Mouse (Mus musculus): ENCODE measurements around the gene Dapl1. TPM values are rescaled to one million over a fixed set of nuclear protein-coding genes. Genes with fewer than 3 reads are reported as not detected.

Gene Dapl1
- polyA plus RNA-seq, 1 experiment from 2014 or later: 4.9 TPM

DNA sequence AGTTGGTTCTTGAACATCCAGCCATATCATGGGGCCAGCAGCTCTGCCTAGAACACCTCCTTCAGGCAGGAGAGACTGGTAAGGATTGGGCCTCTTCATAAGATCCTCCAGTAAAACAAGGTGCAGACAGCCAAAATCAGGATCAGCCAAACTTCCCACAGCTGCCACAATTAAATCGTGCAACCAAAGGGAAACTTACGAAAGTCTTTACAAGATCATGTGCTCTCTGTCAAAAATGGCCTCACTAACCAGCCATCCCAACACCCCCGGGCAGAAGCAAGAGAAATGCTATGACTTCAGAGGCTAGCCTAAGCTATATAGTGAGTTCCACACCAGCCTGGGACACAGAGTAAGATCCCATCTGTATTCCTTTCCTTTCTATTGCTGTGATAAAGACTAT is 35.9 kb upstream of the Dapl1 start:
- Histone ChIP-seq H3K27ac (ENCODE audit: low read depth, low read length) (no peak overlapping the region), H3K36me3 (ENCODE audit: control insufficient read depth, insufficient read depth, low read length) (no peaks in the 10 kb centered on the region), H3K9me3 (ENCODE audit: control insufficient read depth, low read length) (no peaks in the 10 kb centered on the region), H3K4me2 (replicated peaks; ENCODE audit: low read depth, low read length) (no peak overlapping the region), H3K9ac (ENCODE audit: low read depth, low read length) (no peak overlapping the region), H3K4me1 (ENCODE audit: control insufficient read depth, insufficient read depth, low read length) (no peaks in the 10 kb centered on the region), H3K27me3 (ENCODE audit: control insufficient read depth, insufficient read depth, low read length) (no peaks in the 10 kb centered on the region), H3K4me3 (ENCODE audit: low read length) (no peak overlapping the region)
- ATAC-seq (ENCODE audit: low FRiP score, low TSS enrichment): no peak
- 95% methylated on average over 3 of the region's 3 CpGs for WGBS

DNA sequence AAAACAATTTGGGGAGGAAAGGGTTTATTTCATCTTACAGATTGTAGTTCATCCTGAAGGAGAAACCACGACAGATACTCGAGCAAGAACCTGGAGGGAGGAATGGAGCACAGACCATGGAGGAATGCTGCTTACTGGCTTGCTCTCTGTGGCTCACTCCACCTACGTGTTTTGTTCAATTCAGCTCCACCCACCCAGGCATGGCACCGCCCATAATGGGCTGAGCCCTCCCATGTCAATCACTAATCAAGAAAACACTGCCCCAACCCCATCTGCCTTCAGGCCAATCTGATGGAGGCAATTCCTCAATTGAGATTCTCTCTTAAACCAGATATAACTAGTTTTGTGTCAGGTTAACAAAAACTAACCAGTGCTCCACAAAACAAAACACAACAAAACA is 35.5 kb upstream of the Dapl1 start:
- Histone ChIP-seq H3K9ac (ENCODE audit: low read depth, low read length) (no peak overlapping the region), H3K4me1 (ENCODE audit: control insufficient read depth, insufficient read depth, low read length) (no peaks in the 10 kb centered on the region), H3K27ac (ENCODE audit: low read depth, low read length) (no peak overlapping the region), H3K36me3 (ENCODE audit: control insufficient read depth, insufficient read depth, low read length) (no peaks in the 10 kb centered on the region), H3K4me3 (ENCODE audit: low read length) (no peak overlapping the region), H3K9me3 (ENCODE audit: control insufficient read depth, low read length) (no peaks in the 10 kb centered on the region), H3K27me3 (ENCODE audit: control insufficient read depth, insufficient read depth, low read length) (no peaks in the 10 kb centered on the region), H3K4me2 (replicated peaks; ENCODE audit: low read depth, low read length) (no peak overlapping the region)
- WGBS: 75% methylated on average over 4 of the region's 4 CpGs
- ATAC-seq (ENCODE audit: low FRiP score, low TSS enrichment): no peak

DNA sequence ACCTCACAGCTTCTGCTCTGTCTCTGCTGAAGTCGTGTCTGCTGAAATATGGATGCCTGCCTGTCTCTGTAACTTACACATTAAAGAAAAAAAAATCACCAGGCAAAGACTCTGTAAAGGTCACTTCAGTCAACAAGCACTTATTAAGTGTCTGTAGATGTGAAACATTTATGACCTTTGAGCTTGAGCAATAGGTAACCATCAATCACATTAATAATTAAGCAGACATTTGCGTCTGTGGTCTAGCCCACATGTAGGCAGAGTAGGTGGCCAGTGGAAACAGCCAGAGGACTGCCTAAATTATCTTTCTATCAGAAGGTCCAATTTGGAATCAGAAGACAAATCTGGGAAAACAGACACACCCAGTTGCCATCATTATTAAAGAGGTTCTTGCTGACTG is 32.8 kb upstream of the Dapl1 start:
- WGBS: 59% methylated on average over 2 of the region's 2 CpGs
- Histone ChIP-seq H3K27ac (ENCODE audit: low read depth, low read length) (no peak overlapping the region), H3K4me1 (ENCODE audit: control insufficient read depth, insufficient read depth, low read length) (no peaks in the 10 kb centered on the region), H3K27me3 (ENCODE audit: control insufficient read depth, insufficient read depth, low read length) (no peaks in the 10 kb centered on the region), H3K36me3 (ENCODE audit: control insufficient read depth, insufficient read depth, low read length) (no peaks in the 10 kb centered on the region), H3K9ac (ENCODE audit: low read depth, low read length) (no peak overlapping the region), H3K4me3 (ENCODE audit: low read length) (no peak overlapping the region), H3K4me2 (replicated peaks; ENCODE audit: low read depth, low read length) (no peak overlapping the region), H3K9me3 (ENCODE audit: control insufficient read depth, low read length) (no peaks in the 10 kb centered on the region)
- no peak for ATAC-seq (ENCODE audit: low FRiP score, low TSS enrichment)

DNA sequence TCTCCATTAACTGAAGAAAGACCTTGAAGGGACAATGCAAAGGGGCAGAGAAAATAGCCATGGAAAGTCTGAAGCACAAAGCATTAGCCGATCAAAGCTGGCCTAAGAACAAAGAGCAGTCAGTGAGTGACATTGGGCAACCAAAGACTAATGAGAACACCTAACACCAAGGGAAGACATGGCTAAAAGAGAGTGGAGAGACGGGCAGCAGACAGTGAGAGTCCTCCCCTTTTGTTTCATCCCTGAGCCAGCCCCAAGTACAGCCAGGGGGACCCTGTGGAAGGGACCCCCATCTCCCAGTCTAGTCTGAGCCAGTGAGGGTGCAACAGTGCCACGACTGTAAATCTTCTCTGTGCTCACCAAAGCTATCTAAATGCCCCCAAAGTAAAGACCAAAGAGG is 32.4 kb upstream of the Dapl1 start:
- Histone ChIP-seq H3K9me3 (ENCODE audit: control insufficient read depth, low read length) (no peaks in the 10 kb centered on the region), H3K9ac (ENCODE audit: low read depth, low read length) (no peak overlapping the region), H3K36me3 (ENCODE audit: control insufficient read depth, insufficient read depth, low read length) (no peaks in the 10 kb centered on the region), H3K4me1 (ENCODE audit: control insufficient read depth, insufficient read depth, low read length) (no peaks in the 10 kb centered on the region), H3K27me3 (ENCODE audit: control insufficient read depth, insufficient read depth, low read length) (no peaks in the 10 kb centered on the region), H3K27ac (ENCODE audit: low read depth, low read length) (no peak overlapping the region), H3K4me2 (replicated peaks; ENCODE audit: low read depth, low read length) (no peak overlapping the region), H3K4me3 (ENCODE audit: low read length) (no peak overlapping the region)
- no peak for ATAC-seq (ENCODE audit: low FRiP score, low TSS enrichment)
- 79% methylated on average over 3 of the region's 3 CpGs for WGBS

DNA sequence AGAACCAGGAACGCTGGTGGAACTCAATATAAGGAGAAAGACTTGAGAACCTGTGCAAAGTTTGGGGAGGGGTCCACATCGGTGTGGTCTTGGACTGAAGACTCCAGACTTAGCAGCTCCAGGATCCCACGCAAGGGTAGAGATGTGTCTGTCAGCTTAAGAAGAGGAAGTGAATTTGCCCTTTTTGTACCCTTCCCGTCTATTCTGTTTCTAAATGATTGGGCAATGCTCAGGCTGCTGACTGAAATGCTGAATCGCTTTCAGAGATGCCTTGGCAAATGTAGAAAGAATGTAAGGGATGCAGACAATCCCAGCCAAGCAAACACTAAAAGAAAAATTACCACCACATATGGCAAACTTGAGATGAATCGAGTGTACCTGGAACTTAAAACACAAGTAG is 22.4 kb upstream of the Dapl1 start:
- ATAC-seq (ENCODE audit: low FRiP score, low TSS enrichment): no peak
- Histone ChIP-seq H3K27ac (ENCODE audit: low read depth, low read length) (no peak overlapping the region), H3K4me2 (replicated peaks; ENCODE audit: low read depth, low read length) (no peak overlapping the region), H3K27me3 (ENCODE audit: control insufficient read depth, insufficient read depth, low read length) (no peaks in the 10 kb centered on the region), H3K36me3 (ENCODE audit: control insufficient read depth, insufficient read depth, low read length) (no peaks in the 10 kb centered on the region), H3K4me3 (ENCODE audit: low read length) (no peak overlapping the region), H3K9me3 (ENCODE audit: control insufficient read depth, low read length) (peaks cover 4% of the 10 kb centered on the region), H3K4me1 (ENCODE audit: control insufficient read depth, insufficient read depth, low read length) (peaks cover 4% of the 10 kb centered on the region; the same call in 1 of the 2 replicates), H3K9ac (ENCODE audit: low read depth, low read length) (no peak overlapping the region)
- 87% methylated on average over 6 of the region's 6 CpGs for WGBS

DNA sequence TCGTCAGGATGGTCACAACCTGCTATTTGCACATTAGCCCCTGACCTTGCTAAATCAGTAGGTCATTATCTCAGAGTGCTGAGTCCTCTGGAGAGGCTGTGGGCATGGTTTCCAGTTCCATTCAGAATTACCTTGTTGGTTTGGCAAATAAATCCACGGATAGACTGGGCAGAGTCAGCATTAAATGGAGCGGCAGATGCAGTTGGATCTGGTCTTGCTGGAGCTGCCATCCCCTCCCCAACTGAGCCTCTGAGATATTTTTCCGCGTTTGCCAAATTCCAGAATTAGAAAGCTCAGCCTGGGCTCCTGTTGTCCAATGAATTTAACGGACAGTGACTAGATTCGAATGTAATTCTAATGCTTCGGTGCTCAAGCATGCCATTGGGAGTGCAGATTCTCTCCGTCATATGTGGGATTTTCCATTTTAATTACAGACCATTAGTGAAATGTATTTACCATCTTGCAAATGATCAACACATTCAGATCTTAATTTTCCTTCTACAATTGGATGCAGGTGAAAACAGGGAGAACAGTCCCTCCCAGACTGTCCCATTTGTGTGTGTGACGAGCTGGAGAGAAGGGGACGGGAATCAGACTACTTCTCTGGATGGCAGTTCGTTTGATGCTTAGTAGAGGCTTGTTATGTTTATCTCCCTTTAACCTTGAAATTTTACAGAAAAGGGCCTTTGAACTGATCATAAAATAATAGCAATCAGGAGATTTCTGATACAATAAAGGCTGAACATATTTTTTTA is 20.8 kb upstream of the Dapl1 start:
- no peaks in the 10 kb centered on the region for H3K36me3 ChIP-seq (ENCODE audit: control insufficient read depth, insufficient read depth, low read length)
- no peak overlapping the region for H3K9ac ChIP-seq (ENCODE audit: low read depth, low read length)
- 71% methylated on average over 12 of the region's 12 CpGs for WGBS
- no peak overlapping the region for H3K4me2 ChIP-seq (replicated peaks; ENCODE audit: low read depth, low read length)
- H3K4me3 ChIP-seq (ENCODE audit: low read length): no peak overlapping the region
- H3K4me1 ChIP-seq (ENCODE audit: control insufficient read depth, insufficient read depth, low read length): peaks cover 4% of the 10 kb centered on the region; the same call in 1 of the 2 replicates
- ATAC-seq (ENCODE audit: low FRiP score, low TSS enrichment): no peak
- peaks cover 4% of the 10 kb centered on the region for H3K9me3 ChIP-seq (ENCODE audit: control insufficient read depth, low read length)
- H3K27me3 ChIP-seq (ENCODE audit: control insufficient read depth, insufficient read depth, low read length): no peaks in the 10 kb centered on the region
- no peak overlapping the region for H3K27ac ChIP-seq (ENCODE audit: low read depth, low read length)

DNA sequence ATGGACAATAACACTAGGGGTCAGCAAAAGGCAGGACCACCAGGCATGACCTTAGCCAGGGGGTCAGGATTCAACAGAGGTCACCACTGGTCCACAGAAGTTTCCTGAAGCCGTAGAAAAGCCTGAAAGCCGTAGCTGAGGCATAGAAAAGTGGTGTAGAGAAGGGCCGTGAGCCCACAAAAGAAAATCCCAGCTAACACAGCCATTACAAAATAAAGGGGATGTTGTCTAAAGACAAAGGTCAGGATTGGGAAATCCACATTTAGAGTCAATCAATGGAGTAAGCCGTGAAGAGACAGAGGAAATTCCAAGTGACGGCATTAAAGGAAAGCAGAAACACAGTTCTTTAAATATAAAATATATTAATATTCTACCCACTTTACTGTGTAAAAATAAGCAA is 18.8 kb upstream of the Dapl1 start:
- Histone ChIP-seq H3K27me3 (ENCODE audit: control insufficient read depth, insufficient read depth, low read length) (no peaks in the 10 kb centered on the region), H3K9ac (ENCODE audit: low read depth, low read length) (no peak overlapping the region), H3K4me3 (ENCODE audit: low read length) (no peak overlapping the region), H3K4me1 (ENCODE audit: control insufficient read depth, insufficient read depth, low read length) (peaks cover 4% of the 10 kb centered on the region; the same call in 1 of the 2 replicates), H3K36me3 (ENCODE audit: control insufficient read depth, insufficient read depth, low read length) (no peaks in the 10 kb centered on the region), H3K27ac (ENCODE audit: low read depth, low read length) (no peak overlapping the region), H3K4me2 (replicated peaks; ENCODE audit: low read depth, low read length) (no peak overlapping the region), H3K9me3 (ENCODE audit: control insufficient read depth, low read length) (no peaks in the 10 kb centered on the region)
- 90% methylated on average over 5 of the region's 5 CpGs for WGBS
- no peak for ATAC-seq (ENCODE audit: low FRiP score, low TSS enrichment)

DNA sequence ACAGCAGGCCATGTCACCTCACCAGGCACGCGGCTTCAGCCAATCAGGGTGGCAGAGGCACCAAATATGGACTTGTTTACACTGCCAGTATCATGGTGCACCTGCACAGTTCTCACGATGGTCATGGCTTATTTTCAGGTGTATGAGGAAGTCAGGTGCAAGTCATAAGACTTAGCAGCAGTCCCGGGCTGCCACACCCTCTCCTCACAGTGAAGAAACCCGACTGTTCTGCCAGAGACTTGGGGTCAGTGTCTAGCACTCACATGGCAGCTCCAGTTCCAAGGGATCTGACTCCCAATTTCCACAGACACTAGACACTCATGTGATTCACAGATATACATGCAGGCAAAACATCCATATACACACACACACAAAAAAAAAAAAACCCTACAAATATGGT is 18.1 kb upstream of the Dapl1 start:
- Histone ChIP-seq H3K27me3 (ENCODE audit: control insufficient read depth, insufficient read depth, low read length) (no peaks in the 10 kb centered on the region), H3K9ac (ENCODE audit: low read depth, low read length) (no peak overlapping the region), H3K4me3 (ENCODE audit: low read length) (no peak overlapping the region), H3K36me3 (ENCODE audit: control insufficient read depth, insufficient read depth, low read length) (no peaks in the 10 kb centered on the region), H3K9me3 (ENCODE audit: control insufficient read depth, low read length) (no peaks in the 10 kb centered on the region), H3K4me1 (ENCODE audit: control insufficient read depth, insufficient read depth, low read length) (peaks cover 4% of the 10 kb centered on the region; the same call in 1 of the 2 replicates), H3K4me2 (replicated peaks; ENCODE audit: low read depth, low read length) (no peak overlapping the region), H3K27ac (ENCODE audit: low read depth, low read length) (no peak overlapping the region)
- WGBS: 84% methylated on average over 5 of the region's 5 CpGs
- ATAC-seq (ENCODE audit: low FRiP score, low TSS enrichment): no peak

DNA sequence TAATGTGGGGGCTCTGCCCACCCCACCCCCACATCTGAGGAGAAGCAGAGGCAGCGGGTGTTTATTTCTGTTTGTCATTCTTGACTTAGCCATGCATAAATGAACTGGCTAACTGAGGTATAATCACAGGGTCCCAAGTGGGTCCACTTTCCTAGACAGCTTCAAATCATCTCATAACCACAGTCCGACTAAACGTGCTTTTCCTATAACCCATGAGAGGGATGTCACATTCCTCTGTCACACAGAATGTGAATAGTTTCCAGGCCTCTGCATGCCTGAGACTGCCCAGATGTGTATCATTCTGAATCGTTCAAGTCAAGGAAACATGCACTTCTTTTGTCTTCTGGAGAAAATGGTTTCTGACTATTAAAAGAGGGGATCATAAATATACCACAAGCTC is 17.4 kb upstream of the Dapl1 start:
- no peaks in the 10 kb centered on the region for H3K9me3 ChIP-seq (ENCODE audit: control insufficient read depth, low read length)
- H3K4me3 ChIP-seq (ENCODE audit: low read length): no peak overlapping the region
- no peaks in the 10 kb centered on the region for H3K27me3 ChIP-seq (ENCODE audit: control insufficient read depth, insufficient read depth, low read length)
- H3K4me1 ChIP-seq (ENCODE audit: control insufficient read depth, insufficient read depth, low read length): peaks cover 4% of the 10 kb centered on the region; the same call in 1 of the 2 replicates
- no peak overlapping the region for H3K9ac ChIP-seq (ENCODE audit: low read depth, low read length)
- 72% methylated on average over 4 of the region's 4 CpGs for WGBS
- no peak overlapping the region for H3K27ac ChIP-seq (ENCODE audit: low read depth, low read length)
- ATAC-seq (ENCODE audit: low FRiP score, low TSS enrichment): no peak
- no peaks in the 10 kb centered on the region for H3K36me3 ChIP-seq (ENCODE audit: control insufficient read depth, insufficient read depth, low read length)
- no peak overlapping the region for H3K4me2 ChIP-seq (replicated peaks; ENCODE audit: low read depth, low read length)

Measured in kidney, embryonic 14.5 days (tissue).